ENCODE assay signal across 24 mouse cellular contexts in the genomic region with DNA sequence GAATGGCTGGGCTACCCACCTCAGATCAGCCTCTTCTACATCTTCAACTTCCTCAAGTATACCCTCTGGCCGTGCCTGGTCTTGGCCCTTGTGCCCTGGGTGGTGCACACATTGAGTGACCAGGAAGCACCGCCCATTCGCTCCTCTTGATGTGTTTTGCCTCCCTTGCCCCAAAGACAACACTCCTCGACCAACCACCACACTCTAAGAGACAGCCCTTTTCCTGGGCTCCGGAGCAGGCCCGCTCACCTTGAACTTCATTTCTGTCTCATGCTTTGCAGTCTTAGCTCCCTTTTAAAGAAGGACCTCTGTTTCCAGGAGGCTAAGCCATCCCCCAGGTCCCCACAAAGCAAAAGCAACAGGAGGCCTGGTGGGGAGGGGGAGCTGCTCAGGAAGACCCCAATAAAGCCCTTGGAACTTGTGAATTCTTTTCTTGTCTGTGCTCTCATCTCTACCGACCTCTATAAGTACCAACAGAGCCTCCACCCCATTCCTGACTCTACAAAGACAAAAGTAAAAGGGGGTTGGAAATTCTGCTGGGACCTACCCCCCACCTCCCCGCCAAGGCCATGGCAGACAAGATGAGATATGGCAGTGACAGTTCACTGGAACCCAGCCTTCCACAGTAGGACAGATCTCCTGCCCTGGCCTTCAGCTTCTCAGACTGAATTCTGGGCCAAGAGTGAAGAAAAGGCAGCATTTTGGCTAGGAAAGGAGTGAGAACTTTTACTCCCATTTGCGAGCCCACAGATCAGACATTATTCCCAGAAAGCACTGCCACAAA. TPM values are rescaled to one million over a fixed set of nuclear protein-coding genes. Genes with fewer than 3 reads are reported as not detected.
DNase-seq lines count a peak whose midpoint lies in the region; ATAC-seq lines count a peak whose summit lies in the region.
"Had no signal": no experiment of that assay in that cellular context is flagged by ENCODE, and none has a peak within 500 bp of the region (broad histone marks: within the 10 kb centered on the region; RNA-seq: fewer than 3 reads in every experiment).

No protein-coding gene starts in this region.

- no peaks in the 10 kb centered on the region for H3K9me3 ChIP-seq in forebrain, embryonic 11.5 days (ENCODE audit: control insufficient read depth, low read length)
- H3K9me3 ChIP-seq in forebrain, embryonic 10.5 days, result no peaks in the 10 kb centered on the region
- H3K9me3 ChIP-seq: embryonic facial prominence, embryonic 15.5 days; forebrain, embryonic 12.5 days; heart, embryonic 15.5 days; hindbrain, embryonic 13.5 days had no signal

- DNase-seq in forebrain, embryonic 11.5 days (ENCODE audit: low spot score), result peak; percentile 24
- no peak for DNase-seq in forebrain, embryonic 10.5 days (ENCODE audit: extremely low spot score, low spot score)
- peak; percentile 42 for DNase-seq in testis, postnatal 10 days (ENCODE audit: low spot score)
- no peak for DNase-seq in testis, postnatal 14 days (ENCODE audit: low spot score)
- peak; percentile 86 for DNase-seq in adrenal gland, postnatal 14 days
- no peak for DNase-seq in spleen, postnatal 14 days (ENCODE audit: low spot score in 2 of 2)
- DNase-seq in retina, postnatal 1 day, result no peak
- DNase-seq: cerebellum, postnatal 10 days; embryo, embryonic 11 days; gastrocnemius, postnatal 10 days; heart, postnatal 14 days had no signal

- no peak overlapping the region for H3K9ac ChIP-seq in forebrain, embryonic 11.5 days (ENCODE audit: low read length)
- H3K9ac ChIP-seq: embryonic facial prominence, embryonic 15.5 days; forebrain, embryonic 12.5 days; heart, embryonic 15.5 days; hindbrain, embryonic 13.5 days had no signal

- no peak overlapping the region for H3K4me3 ChIP-seq in forebrain, embryonic 11.5 days (ENCODE audit: low read depth, low read length)
- no peak overlapping the region for H3K4me3 ChIP-seq in forebrain, embryonic 10.5 days
- H3K4me3 ChIP-seq: embryonic facial prominence, embryonic 15.5 days; erythroblast, embryonic 14.5 days; forebrain, embryonic 12.5 days; heart, adult 2 months; heart, embryonic 15.5 days; hindbrain, embryonic 13.5 days had no signal

- 0 out of 2 replicates have a peak, but pooled peaks cover 5% of the 10 kb centered on the region for H3K4me1 ChIP-seq in forebrain, embryonic 11.5 days (replicated peaks; ENCODE audit: control insufficient read depth, insufficient read depth, low read length)
- H3K4me1 ChIP-seq in forebrain, embryonic 10.5 days, result peaks cover 31% of the 10 kb centered on the region

- no peak for ATAC-seq in forebrain, embryonic 11.5 days (replicated peaks; ENCODE audit: low FRiP score)
- ATAC-seq: activated CD4-positive, CD25-positive, alpha-beta regulatory T cell, adult 4 months; forebrain, embryonic 16.5 days; hindbrain, postnatal 0 days; Patski had no signal

- WGBS in forebrain, embryonic 11.5 days, result 87% methylated on average over 9 of the region's 9 CpGs
- WGBS in forebrain, embryonic 10.5 days, result 88% methylated on average over 9 of the region's 9 CpGs

- H3K27ac ChIP-seq in forebrain, embryonic 11.5 days (ENCODE audit: low read depth, low read length), result no peak overlapping the region
- H3K27ac ChIP-seq in forebrain, embryonic 10.5 days, result no peak overlapping the region
- H3K27ac ChIP-seq: embryonic facial prominence, embryonic 15.5 days; forebrain, embryonic 12.5 days; heart, adult 2 months; heart, embryonic 15.5 days; hindbrain, embryonic 13.5 days; hindbrain, postnatal 0 days had no signal

- no peak overlapping the region for H3K4me2 ChIP-seq in forebrain, embryonic 11.5 days (ENCODE audit: low read depth, low read length, severe bottlenecking)
- H3K4me2 ChIP-seq: embryonic facial prominence, embryonic 15.5 days; forebrain, embryonic 12.5 days; heart, embryonic 11.5 days; heart, embryonic 15.5 days; hindbrain, embryonic 13.5 days had no signal

- H3K36me3 ChIP-seq in forebrain, embryonic 11.5 days (ENCODE audit: control insufficient read depth, insufficient read depth, low read length), result no peaks in the 10 kb centered on the region; the same call in 1 of the 2 replicates
- H3K36me3 ChIP-seq in forebrain, embryonic 10.5 days (replicated peaks), result peaks cover 70% of the 10 kb centered on the region

- no peaks in the 10 kb centered on the region for H3K27me3 ChIP-seq in forebrain, embryonic 11.5 days (ENCODE audit: control insufficient read depth, insufficient read depth, low read length)
- H3K27me3 ChIP-seq in forebrain, embryonic 10.5 days (ENCODE audit: poor library complexity, severe bottlenecking), result no peaks in the 10 kb centered on the region
- H3K27me3 ChIP-seq: CH12.LX; embryonic facial prominence, embryonic 15.5 days; forebrain, embryonic 12.5 days; heart, embryonic 15.5 days; hindbrain, embryonic 13.5 days; Patski had no signal

RNA-seq across cellular contexts. Expression of gene G6pc3, which starts 4.4 kb away (rescaled TPM):
- polyA plus RNA-seq in forebrain, embryonic 11.5 days (2014; fragmentation: Nextera tagmentation; extraction: Ambion mirVana), result 30.6 and 32.2 TPM in 2 replicates
- polyA plus RNA-seq in forebrain, embryonic 10.5 days (2016; fragmentation: Nextera tagmentation; extraction: Ambion mirVana), result 38.0 and 39.5 TPM in 2 replicates
- 82.8 and 83.7 TPM in 2 replicates for total RNA-seq in adrenal gland, postnatal 14 days (2021)

RNA-seq across cellular contexts. Expression of gene Lsm12, which starts 8.8 kb away (rescaled TPM):
- polyA plus RNA-seq in forebrain, embryonic 11.5 days (2014; fragmentation: Nextera tagmentation; extraction: Ambion mirVana), result 73.2 and 78.7 TPM in 2 replicates
- 137 and 141 TPM in 2 replicates for polyA plus RNA-seq in forebrain, embryonic 10.5 days (2016; fragmentation: Nextera tagmentation; extraction: Ambion mirVana)
- total RNA-seq in adrenal gland, postnatal 14 days (2021), result 78.7 and 81.0 TPM in 2 replicates

RNA-seq across cellular contexts. Expression of gene Hdac5, which starts 36.1 kb away (rescaled TPM):
- 35.0 and 36.8 TPM in 2 replicates for polyA plus RNA-seq in forebrain, embryonic 11.5 days (2014; fragmentation: Nextera tagmentation; extraction: Ambion mirVana)
- 39.8 and 44.6 TPM in 2 replicates for polyA plus RNA-seq in forebrain, embryonic 10.5 days (2016; fragmentation: Nextera tagmentation; extraction: Ambion mirVana)
- total RNA-seq in adrenal gland, postnatal 14 days (2021), result 81.1 and 83.7 TPM in 2 replicates

RNA-seq across cellular contexts. Expression of gene Tmem101, which starts 37.6 kb away (rescaled TPM):
- polyA plus RNA-seq in forebrain, embryonic 11.5 days (2014; fragmentation: Nextera tagmentation; extraction: Ambion mirVana), result 35.7 and 38.9 TPM in 2 replicates
- polyA plus RNA-seq in forebrain, embryonic 10.5 days (2016; fragmentation: Nextera tagmentation; extraction: Ambion mirVana), result 37.3 and 39.8 TPM in 2 replicates
- 14.4 and 16.5 TPM in 2 replicates for total RNA-seq in adrenal gland, postnatal 14 days (2021)

RNA-seq across cellular contexts. Expression of gene Nags, which starts 48.5 kb away (rescaled TPM):
- not detected in 2 replicates for polyA plus RNA-seq in forebrain, embryonic 11.5 days (2014; fragmentation: Nextera tagmentation; extraction: Ambion mirVana)
- not detected in 2 replicates for polyA plus RNA-seq in forebrain, embryonic 10.5 days (2016; fragmentation: Nextera tagmentation; extraction: Ambion mirVana)
- total RNA-seq in adrenal gland, postnatal 14 days (2021), result 0.60 and 5.8 TPM in 2 replicates
- total RNA-seq: CH12.LX; gastrocnemius, postnatal 10 days; heart, adult 2 months; heart, postnatal 14 days; hindbrain, postnatal 0 days had no signal
- polyA plus RNA-seq: activated CD4-positive, CD25-positive, alpha-beta regulatory T cell, adult 4 months; embryonic facial prominence, embryonic 11.5 days; forebrain, embryonic 12.5 days; forebrain, embryonic 16.5 days; heart, embryonic 15.5 days; hindbrain, embryonic 13.5 days; Patski had no signal

Comparison
In these comparisons a context has a peak if more than half of its experiments do, and no peak if none do; other contexts are left out.
1. DNase-seq: peak in forebrain, embryonic 11.5 days (single experiment), testis, postnatal 10 days (single experiment) and adrenal gland, postnatal 14 days (single experiment); none in forebrain, embryonic 10.5 days (single experiment), testis, postnatal 14 days (single experiment), spleen, postnatal 14 days (0 of 2) and retina, postnatal 1 day (single experiment).